Mouse (Mus musculus) midbrain, embryonic 12.5 days (tissue): ENCODE measurements around the gene Adam12. TPM values are rescaled to one million over a fixed set of nuclear protein-coding genes. Genes with fewer than 3 reads are reported as not detected.

Experiments used
- ATAC-seq: fragments of 200-750 bp; cut with Nextera tagmentation; 2 replicates; pipeline ENCODE4 v1.8.0; 2017; ENCODE audit warnings: low read depth, moderate TSS enrichment, moderate library complexity; ENCODE audit not compliant: low FRiP score
- H3K27ac ChIP-seq: fragments of 300-500 bp; sonication (generic); replicated peaks from 2 replicates; pipeline ENCODE4 v1.5.1; 2016; ENCODE audit warnings: mild to moderate bottlenecking
- H3K27me3 ChIP-seq: fragments of 300-500 bp; sonication (generic); 2 replicates; pipeline ENCODE4 v1.6.1; 2016; ENCODE audit warnings: mild to moderate bottlenecking
- H3K36me3 ChIP-seq: fragments of 300-500 bp; sonication (generic); 2 replicates; pipeline ENCODE4 v1.6.1; 2016
- H3K4me1 ChIP-seq: fragments of 300-500 bp; sonication (generic); 2 replicates; pipeline ENCODE4 v1.6.1; 2016
- H3K4me2 ChIP-seq: fragments of 300-500 bp; sonication (generic); replicated peaks from 2 replicates; pipeline ENCODE4 v1.6.1; 2016; ENCODE audit warnings: mild to moderate bottlenecking, moderate library complexity
- H3K4me3 ChIP-seq: fragments of 300-500 bp; sonication (generic); 2 replicates; pipeline ENCODE4 v1.5.1; 2016; ENCODE audit warnings: mild to moderate bottlenecking
- H3K9ac ChIP-seq: fragments of 300-500 bp; sonication (generic); replicated peaks from 2 replicates; pipeline ENCODE4 v1.6.1; 2016; ENCODE audit warnings: mild to moderate bottlenecking, moderate library complexity
- H3K9me3 ChIP-seq: fragments of 300-500 bp; sonication (generic); 2 replicates; pipeline ENCODE4 v1.6.1; 2016; ENCODE audit warnings: mild to moderate bottlenecking
- WGBS: fragments of 180-500 bp; shearing (Covaris S2); methylation state at CpG from one replicate; pipeline ENCODE4 v1.1.7; 2016; 5-methylcytosine and 5-hydroxymethylcytosine counted together
- polyA plus RNA-seq: library from polyadenylated mRNA; unstranded; fragments of >200 nt; fragmentation: Nextera tagmentation; extraction: Ambion mirVana; gene quantifications from 2 replicates; pipeline ENCODE4 v1.2.1, GENCODE M21; 2016

Gene Adam12
- polyA plus RNA-seq: 3.0 and 3.5 TPM in 2 replicates

- Histone ChIP-seq H3K4me2 (no peak within 1 kb of the TSS), H3K36me3 (no peaks in the 10 kb centered on the region), H3K4me1 (peaks cover 13% of the 10 kb centered on the region), H3K27me3 (peaks cover 11% of the 10 kb centered on the region; the same call in 1 of the 2 replicates), H3K4me3 (no peak within 1 kb of the TSS), H3K27ac (no peak within 1 kb of the TSS), H3K9ac (no peak within 1 kb of the TSS), H3K9me3 (no peaks in the 10 kb centered on the region)
- no peak for ATAC-seq
- WGBS: 79% methylated on average over 14 of the region's 14 CpGs
These were observed at the start of gene Adam12 for GRCm38 (mm10) chr7:134231378-134232346. Gene Adam12, minus strand, starts transcription at chr7:134232146.

- no peaks in the 10 kb centered on the region for H3K36me3 ChIP-seq
- H3K4me3 ChIP-seq: no peak overlapping the region
- H3K4me2 ChIP-seq: no peak overlapping the region
- no peak overlapping the region for H3K27ac ChIP-seq
- H3K9me3 ChIP-seq: no peaks in the 10 kb centered on the region
- 79% methylated on average over 5 of the region's 5 CpGs for WGBS
- H3K4me1 ChIP-seq: no peaks in the 10 kb centered on the region
- H3K27me3 ChIP-seq: no peaks in the 10 kb centered on the region
- H3K9ac ChIP-seq: no peak overlapping the region
- no peak for ATAC-seq
These were observed 41.0 kb upstream of the Adam12 start for GRCm38 (mm10) chr7:134272956-134273355.

GRCm38 (mm10) chr7:134272421-134272820 is 40.5 kb upstream of the Adam12 start:
- no peak overlapping the region for H3K4me2 ChIP-seq
- H3K36me3 ChIP-seq: no peaks in the 10 kb centered on the region
- no peaks in the 10 kb centered on the region for H3K9me3 ChIP-seq
- no peaks in the 10 kb centered on the region for H3K27me3 ChIP-seq
- H3K27ac ChIP-seq: no peak overlapping the region
- no peak overlapping the region for H3K9ac ChIP-seq
- WGBS: 74% methylated on average over 4 of the region's 4 CpGs
- no peak overlapping the region for H3K4me3 ChIP-seq
- no peak for ATAC-seq
- H3K4me1 ChIP-seq: no peaks in the 10 kb centered on the region

DNA sequence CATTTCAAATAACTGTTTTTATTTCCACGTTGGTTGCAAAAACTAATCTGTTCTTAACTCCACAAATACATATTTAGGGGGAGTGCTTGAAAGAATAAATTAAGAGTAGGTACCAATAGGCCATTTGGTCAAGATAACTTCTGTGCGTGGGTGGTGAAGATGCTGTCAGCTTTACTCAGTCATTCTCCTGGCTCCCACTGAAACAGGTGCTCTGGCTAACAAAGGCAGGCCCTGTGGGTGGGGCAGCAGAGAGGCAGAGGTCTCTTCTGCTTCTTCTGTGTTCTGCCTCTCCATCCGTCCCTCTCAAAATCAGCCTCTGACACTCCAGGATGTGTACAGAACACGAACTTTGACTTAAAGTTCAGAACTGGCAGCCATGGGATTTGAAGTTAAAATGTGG is 33.8 kb upstream of the Adam12 start:
- Histone ChIP-seq H3K27me3 (no peaks in the 10 kb centered on the region), H3K27ac (no peak overlapping the region), H3K4me2 (no peak overlapping the region), H3K4me3 (no peak overlapping the region), H3K4me1 (no peaks in the 10 kb centered on the region), H3K9ac (no peak overlapping the region), H3K9me3 (no peaks in the 10 kb centered on the region), H3K36me3 (no peaks in the 10 kb centered on the region)
- WGBS: 77% methylated on average over 4 of the region's 4 CpGs
- ATAC-seq: no peak

GRCm38 (mm10) chr7:134263146-134263906 is 31.4 kb upstream of the Adam12 start:
- Histone ChIP-seq H3K27ac (no peak overlapping the region), H3K4me1 (no peaks in the 10 kb centered on the region), H3K9ac (no peak overlapping the region), H3K4me3 (no peak overlapping the region), H3K9me3 (no peaks in the 10 kb centered on the region), H3K36me3 (no peaks in the 10 kb centered on the region), H3K27me3 (no peaks in the 10 kb centered on the region), H3K4me2 (no peak overlapping the region)
- 37% methylated on average over 4 of the region's 4 CpGs for WGBS
- ATAC-seq: peak; percentile 52; the same call in 1 of the 2 replicates

DNA sequence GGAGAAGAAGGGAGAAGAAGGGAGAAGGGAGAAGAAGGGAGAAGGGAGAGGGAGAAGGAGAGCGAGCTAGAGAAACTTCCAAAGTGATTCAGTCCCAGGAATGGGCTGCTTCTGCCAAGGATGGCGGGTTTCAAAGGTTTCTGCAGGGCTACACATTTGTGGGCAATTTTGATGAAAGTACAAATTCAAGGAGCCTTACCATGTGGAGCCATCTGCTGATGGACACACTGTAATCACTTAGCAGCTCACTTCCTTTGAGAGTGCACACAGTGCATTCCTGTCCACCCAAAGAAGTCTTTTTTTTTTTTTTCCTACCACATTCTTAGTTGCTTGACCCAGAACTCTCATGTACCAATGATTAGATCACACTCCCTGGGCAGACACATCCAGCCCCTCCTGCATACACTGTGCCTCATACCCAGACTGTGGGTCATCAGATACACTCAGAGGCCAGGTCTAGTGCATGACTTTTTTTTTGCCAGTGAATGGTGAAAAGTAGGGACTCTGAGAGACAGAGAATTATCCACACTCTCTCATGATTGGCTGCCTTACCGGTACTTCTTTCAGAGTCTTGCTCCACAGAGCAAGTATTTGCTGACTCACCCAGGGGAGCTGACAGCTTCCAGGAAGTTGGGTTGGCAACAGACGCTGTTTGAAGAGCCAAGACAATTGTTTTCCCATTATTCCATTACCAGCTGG is 29.2 kb upstream of the Adam12 start:
- no peak for ATAC-seq
- WGBS: 65% methylated on average over 4 of the region's 4 CpGs
- Histone ChIP-seq H3K9me3 (no peaks in the 10 kb centered on the region), H3K27ac (no peak overlapping the region), H3K36me3 (no peaks in the 10 kb centered on the region), H3K4me1 (no peaks in the 10 kb centered on the region), H3K27me3 (no peaks in the 10 kb centered on the region), H3K4me2 (no peak overlapping the region), H3K9ac (no peak overlapping the region), H3K4me3 (no peak overlapping the region)

GRCm38 (mm10) chr7:134250273-134250870 is 18.4 kb upstream of the Adam12 start:
- Histone ChIP-seq H3K27ac (no peak overlapping the region), H3K36me3 (no peaks in the 10 kb centered on the region), H3K9me3 (no peaks in the 10 kb centered on the region), H3K4me1 (peaks cover 6% of the 10 kb centered on the region; the same call in 1 of the 2 replicates), H3K4me3 (no peak overlapping the region), H3K4me2 (no peak overlapping the region), H3K9ac (no peak overlapping the region), H3K27me3 (no peaks in the 10 kb centered on the region; the same call in 1 of the 2 replicates)
- WGBS: 86% methylated on average over 7 of the region's 7 CpGs
- no peak for ATAC-seq

GRCm38 (mm10) chr7:134248041-134248440 is 16.1 kb upstream of the Adam12 start:
- Histone ChIP-seq H3K9me3 (no peaks in the 10 kb centered on the region), H3K27me3 (no peaks in the 10 kb centered on the region; the same call in 1 of the 2 replicates), H3K36me3 (no peaks in the 10 kb centered on the region), H3K27ac (no peak overlapping the region), H3K4me1 (peaks cover 6% of the 10 kb centered on the region; the same call in 1 of the 2 replicates), H3K9ac (no peak overlapping the region), H3K4me3 (no peak overlapping the region), H3K4me2 (no peak overlapping the region)
- no peak for ATAC-seq
- 93% methylated on average over 2 of the region's 2 CpGs for WGBS

GRCm38 (mm10) chr7:134246624-134247023 is 14.7 kb upstream of the Adam12 start:
- H3K9me3 ChIP-seq: no peaks in the 10 kb centered on the region
- H3K9ac ChIP-seq: no peak overlapping the region
- no peak overlapping the region for H3K4me2 ChIP-seq
- no peaks in the 10 kb centered on the region; the same call in 1 of the 2 replicates for H3K27me3 ChIP-seq
- H3K4me3 ChIP-seq: no peak overlapping the region
- WGBS: 22% methylated on average over 5 of the region's 5 CpGs
- H3K4me1 ChIP-seq: peaks cover 6% of the 10 kb centered on the region; the same call in 1 of the 2 replicates
- no peak overlapping the region for H3K27ac ChIP-seq
- H3K36me3 ChIP-seq: no peaks in the 10 kb centered on the region
- ATAC-seq: no peak

DNA sequence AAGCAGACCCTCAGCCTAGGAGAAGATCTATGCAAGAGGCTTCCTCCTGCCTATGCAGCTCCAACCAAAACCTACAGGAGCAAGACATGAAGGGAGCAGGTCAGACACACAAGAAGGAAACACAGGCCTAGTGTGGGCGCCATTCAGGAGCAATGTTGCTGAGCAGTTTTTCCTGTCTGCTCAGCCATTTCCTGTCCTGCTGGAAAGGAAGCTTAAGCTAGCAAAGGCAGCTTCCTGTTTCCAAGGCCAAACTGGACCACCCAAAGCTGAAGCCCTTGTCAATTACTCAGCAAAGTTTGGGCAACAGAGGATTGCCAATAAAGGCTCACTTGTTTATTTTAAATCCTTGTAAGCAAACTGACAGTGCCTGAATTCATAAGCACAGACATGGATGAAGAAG is 10.8 kb upstream of the Adam12 start:
- no peaks in the 10 kb centered on the region for H3K36me3 ChIP-seq
- H3K9ac ChIP-seq: no peak overlapping the region
- 92% methylated on average over 1 of the region's 1 CpGs for WGBS
- no peak overlapping the region for H3K4me2 ChIP-seq
- ATAC-seq: no peak
- H3K27ac ChIP-seq: no peak overlapping the region
- H3K4me1 ChIP-seq: peaks cover 6% of the 10 kb centered on the region; the same call in 1 of the 2 replicates
- no peaks in the 10 kb centered on the region; the same call in 1 of the 2 replicates for H3K27me3 ChIP-seq
- H3K4me3 ChIP-seq: no peak overlapping the region
- no peaks in the 10 kb centered on the region for H3K9me3 ChIP-seq

GRCm38 (mm10) chr7:134241212-134241611 is 9.3 kb upstream of the Adam12 start:
- no peak overlapping the region for H3K9ac ChIP-seq
- 92% methylated on average over 4 of the region's 4 CpGs for WGBS
- no peak overlapping the region for H3K27ac ChIP-seq
- H3K4me3 ChIP-seq: no peak overlapping the region
- H3K36me3 ChIP-seq: no peaks in the 10 kb centered on the region
- H3K4me1 ChIP-seq: peaks cover under 1% of the 10 kb centered on the region; the same call in 1 of the 2 replicates
- no peaks in the 10 kb centered on the region for H3K9me3 ChIP-seq
- no peaks in the 10 kb centered on the region for H3K27me3 ChIP-seq
- no peak for ATAC-seq
- H3K4me2 ChIP-seq: no peak overlapping the region
